Mouse (Mus musculus) lung, postnatal 4 days (tissue): ENCODE results near the gene Tmem189.
"Not testable (repeated sequence)": the region's sequence is repeated elsewhere in the genome, so short reads cannot be mapped to it uniquely, and the experiment has no call there.

Experiments used
- DNase-seq, 2 experiments: peaks; one replicate each; pipeline ENCODE4 v3.0.0; 2021

The Tmem189 gene

GRCm38 (mm10) chr2:167646411-167646810 is 43.2 kb downstream of the Tmem189 start:
- no peak for DNase-seq

GRCm38 (mm10) chr2:167643356-167644052 is 46.1 kb downstream of the Tmem189 start:
- DNase-seq: not testable (repeated sequence)

GRCm38 (mm10) chr2:167642164-167642563 is 47.5 kb downstream of the Tmem189 start:
- DNase-seq: no peak

GRCm38 (mm10) chr2:167641337-167641736 is 48.3 kb downstream of the Tmem189 start:
- peak; percentile 55 to 78 for DNase-seq

GRCm38 (mm10) chr2:167640279-167640678 is 49.3 kb downstream of the Tmem189 start:
- peak in 1 of 2 experiments; percentile 62 for DNase-seq

GRCm38 (mm10) chr2:167634865-167635512 is 54.6 kb downstream of the Tmem189 start:
- no peak for DNase-seq

- DNase-seq: peak; percentile 95
Observed at GRCm38 (mm10) chr2:167634338-167634770, 55.3 kb downstream of the Tmem189 start.

- DNase-seq: no peak
Observed at GRCm38 (mm10) chr2:167633537-167633872, 56.1 kb downstream of the Tmem189 start.

GRCm38 (mm10) chr2:167632731-167633536 is 56.7 kb downstream of the Tmem189 start:
- no peak for DNase-seq

- peak; percentile 98 for DNase-seq
Observed at GRCm38 (mm10) chr2:167631591-167632448, 57.8 kb downstream of the Tmem189 start, which contains the start of gene Ube2v1. Gene Ube2v1, minus strand, starts transcription at chr2:167632095.

GRCm38 (mm10) chr2:167631181-167631590 is 58.4 kb downstream of the Tmem189 start:
- DNase-seq: peak in 1 of 2 experiments; percentile 33

- DNase-seq: no peak
Observed at GRCm38 (mm10) chr2:167630421-167630820, 59.2 kb downstream of the Tmem189 start.

- no peak for DNase-seq
Observed at GRCm38 (mm10) chr2:167629665-167630209, 59.9 kb downstream of the Tmem189 start.

GRCm38 (mm10) chr2:167628872-167629271 is 60.8 kb downstream of the Tmem189 start:
- peak; percentile 72 to 77 for DNase-seq

- DNase-seq: no peak
Observed at GRCm38 (mm10) chr2:167627019-167627418, 62.6 kb downstream of the Tmem189 start.

GRCm38 (mm10) chr2:167625670-167626069 is 64.0 kb downstream of the Tmem189 start:
- no peak for DNase-seq

GRCm38 (mm10) chr2:167624368-167625075 is 65.1 kb downstream of the Tmem189 start:
- peak in 1 of 2 experiments; percentile 22 for DNase-seq

- no peak for DNase-seq
Observed at GRCm38 (mm10) chr2:167622965-167623364, 66.7 kb downstream of the Tmem189 start.

GRCm38 (mm10) chr2:167622352-167622751 is 67.3 kb downstream of the Tmem189 start:
- no peak for DNase-seq

GRCm38 (mm10) chr2:167621255-167622087 is 68.2 kb downstream of the Tmem189 start:
- no peak for DNase-seq
